ENCODE assay signal across 9 mouse cellular contexts in genomic region chr7:38166930-38167645, GRCm38 (mm10). TPM values are rescaled to one million over a fixed set of nuclear protein-coding genes. Genes with fewer than 3 reads are reported as not detected.
DNase-seq lines count a peak whose midpoint lies in the region; ATAC-seq and TF ChIP-seq lines count a peak whose summit lies in the region.
"Had no signal": no experiment of that assay in that cellular context is flagged by ENCODE, and none has a peak within 500 bp of the region (broad histone marks: within the 10 kb centered on the region; RNA-seq: fewer than 3 reads in every experiment).

No protein-coding gene starts in this region.

- DNase-seq in adrenal gland, postnatal 14 days = peak; percentile 21
- DNase-seq in adrenal gland, adult 8-10 months = no peak
- no peak for DNase-seq in lung, postnatal 25 days (ENCODE audit: low spot score)
- peak; percentile 23 for DNase-seq in liver
- DNase-seq in layer of hippocampus, postnatal 36 days = no peak

- ATAC-seq in lung, embryonic 16.5 days (ENCODE audit: low read depth) = peak; percentile 38; the same call in 1 of the 2 replicates
- ATAC-seq in inflammation-experienced regulatory T-cells, adult 6 months = no peak

- peak overlapping the region; percentile 33 for H3K4me3 ChIP-seq in lung, embryonic 16.5 days (ENCODE audit: low read length)
- 0 out of 2 replicates have a peak overlapping the region, but pooled peaks have one; percentile 2 for H3K4me3 ChIP-seq in small intestine, adult 2 months (ENCODE audit: low read depth, low read length)

- no peaks in the 10 kb centered on the region for H3K27me3 ChIP-seq in lung, embryonic 16.5 days (ENCODE audit: control insufficient read depth, insufficient read depth, low read depth, low read length)
- no peaks in the 10 kb centered on the region for H3K27me3 ChIP-seq in small intestine, adult 2 months (ENCODE audit: control insufficient read depth, insufficient read depth, low read length)

- peak overlapping the region; percentile 52 for H3K4me2 ChIP-seq in lung, embryonic 16.5 days (ENCODE audit: low read depth, low read length)

- no peak overlapping the region for H3K27ac ChIP-seq in lung, embryonic 16.5 days (ENCODE audit: low read length)
- no peak overlapping the region for H3K27ac ChIP-seq in small intestine, adult 2 months (ENCODE audit: insufficient read depth, low read depth, low read length)
- H3K27ac ChIP-seq: macrophage had no signal

- TF ChIP-seq CTCF in small intestine, adult 2 months (IDR thresholded peaks at IDR 0.05; ENCODE audit: extremely low read depth, insufficient read length, insufficient replicate concordance, low read depth, low read length) = no peak

- TF ChIP-seq POLR2A in small intestine, adult 2 months (IDR thresholded peaks at IDR 0.05; ENCODE audit: low read depth, low read length) = no peak

- no peaks in the 10 kb centered on the region for H3K36me3 ChIP-seq in lung, embryonic 16.5 days (ENCODE audit: control insufficient read depth, insufficient read depth, low read length)
- H3K36me3 ChIP-seq in small intestine, adult 2 months (ENCODE audit: control insufficient read depth, insufficient read depth, low read length) = no peaks in the 10 kb centered on the region

- peaks cover 7% of the 10 kb centered on the region; the same call in 1 of the 2 replicates for H3K4me1 ChIP-seq in lung, embryonic 16.5 days (replicated peaks; ENCODE audit: control insufficient read depth, insufficient read depth, low read length)
- H3K4me1 ChIP-seq in small intestine, adult 2 months (ENCODE audit: control insufficient read depth, insufficient read depth, insufficient read length, low read length) = peaks cover 5% of the 10 kb centered on the region; the same call in 1 of the 2 replicates

- H3K9me3 ChIP-seq in lung, embryonic 16.5 days (ENCODE audit: control insufficient read depth, low read length) = no peaks in the 10 kb centered on the region

- peak overlapping the region; percentile 36 for H3K9ac ChIP-seq in lung, embryonic 16.5 days (ENCODE audit: low read length)

- 17% methylated on average over 21 of the region's 21 CpGs for WGBS in lung, embryonic 16.5 days
- WGBS in small intestine, adult 2 months = 10% methylated on average over 21 of the region's 21 CpGs

RNA-seq across cellular contexts. Expression of gene 1600014C10Rik, which starts 15.9 kb away (rescaled TPM):
- 36.1 and 50.2 TPM in 2 replicates for total RNA-seq in adrenal gland, postnatal 14 days (2021)
- total RNA-seq in adrenal gland, adult 8-10 months (2022) = 10 to 100 TPM; 33.8 to 64.0 (median 45.6) TPM
- 18.7 and 18.9 TPM in 2 replicates for polyA plus RNA-seq in lung, embryonic 16.5 days (2015; fragmentation: Nextera tagmentation; extraction: Ambion mirVana)
- polyA plus RNA-seq in small intestine, adult 2 months (2012; rRNA removed) = 8.8 and 27.4 TPM in 2 replicates
- 100 to 1,000 TPM in 2 of 3 experiments, 10 to 100 TPM in 1; 87.7 to 147 (median 136) TPM for polyA plus RNA-seq in inflammation-experienced regulatory T-cells, adult 6 months (2017; shearing (Covaris generic))
- total RNA-seq in layer of hippocampus, postnatal 36 days (2021) = 10 to 100 TPM; 25.7 to 26.3 TPM

RNA-seq across cellular contexts. Expression of gene Ccne1, which starts 59.8 kb away (rescaled TPM):
- total RNA-seq in adrenal gland, postnatal 14 days (2021) = 10.6 and 10.8 TPM in 2 replicates
- total RNA-seq in adrenal gland, adult 8-10 months (2022) = 1 to 10 TPM; 3.5 to 6.9 (median 4.1) TPM
- polyA plus RNA-seq in lung, embryonic 16.5 days (2015; fragmentation: Nextera tagmentation; extraction: Ambion mirVana) = 40.6 and 48.5 TPM in 2 replicates
- polyA plus RNA-seq in small intestine, adult 2 months (2012; rRNA removed) = 3.1 and 5.0 TPM in 2 replicates
- 10 to 100 TPM in 1 of 3 experiments, 1 to 10 TPM in 2; 2.7 to 11.0 (median 3.2) TPM for polyA plus RNA-seq in inflammation-experienced regulatory T-cells, adult 6 months (2017; shearing (Covaris generic))
- 10 to 100 TPM; 14.2 to 14.5 TPM for total RNA-seq in layer of hippocampus, postnatal 36 days (2021)

Comparison
In these comparisons a context has a peak if more than half of its experiments do, and no peak if none do; other contexts are left out.
1. DNase-seq: peak in adrenal gland, postnatal 14 days (single experiment) and liver (single experiment); none in adrenal gland, adult 8-10 months (single experiment), lung, postnatal 25 days (single experiment) and layer of hippocampus, postnatal 36 days (0 of 2).